Mouse (Mus musculus): ENCODE results near the gene Plxna1. TPM values are rescaled to one million over a fixed set of nuclear protein-coding genes. Genes with fewer than 3 reads are reported as not detected.

The Plxna1 gene
- polyA plus RNA-seq, 1 experiment from 2014 or later: 52.3 TPM

DNA sequence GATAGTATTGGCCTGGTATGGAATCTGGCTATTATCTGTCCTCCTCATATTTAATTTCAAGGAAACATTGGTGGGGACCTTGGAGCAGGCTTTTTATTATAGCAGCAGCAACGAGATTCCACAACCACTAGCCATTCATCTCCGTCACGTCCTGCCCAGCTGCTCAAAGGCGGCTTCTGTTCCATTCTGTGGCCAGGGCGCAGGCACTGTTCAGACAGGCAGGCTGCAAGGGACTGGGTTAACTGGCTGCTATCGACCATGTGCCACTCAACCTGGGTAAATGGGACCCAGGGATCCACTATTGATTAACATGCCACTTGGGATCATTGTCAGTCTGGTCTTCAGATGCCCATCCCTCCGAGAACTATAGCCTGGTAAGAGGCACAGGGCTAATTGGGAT lies 27.4 kb upstream of the Plxna1 start:
- no peak for ATAC-seq (ENCODE audit: low FRiP score)
- no peak overlapping the region for H3K9ac ChIP-seq
- no peak overlapping the region for H3K27ac ChIP-seq
- no peaks in the 10 kb centered on the region for H3K36me3 ChIP-seq (replicated peaks)
- 81% methylated on average over 7 of the region's 7 CpGs for WGBS
- H3K4me2 ChIP-seq: no peak overlapping the region
- H3K4me3 ChIP-seq (replicated peaks): no peak overlapping the region
- H3K27me3 ChIP-seq: no peaks in the 10 kb centered on the region
- no peaks in the 10 kb centered on the region for H3K9me3 ChIP-seq
- H3K4me1 ChIP-seq: no peaks in the 10 kb centered on the region

DNA sequence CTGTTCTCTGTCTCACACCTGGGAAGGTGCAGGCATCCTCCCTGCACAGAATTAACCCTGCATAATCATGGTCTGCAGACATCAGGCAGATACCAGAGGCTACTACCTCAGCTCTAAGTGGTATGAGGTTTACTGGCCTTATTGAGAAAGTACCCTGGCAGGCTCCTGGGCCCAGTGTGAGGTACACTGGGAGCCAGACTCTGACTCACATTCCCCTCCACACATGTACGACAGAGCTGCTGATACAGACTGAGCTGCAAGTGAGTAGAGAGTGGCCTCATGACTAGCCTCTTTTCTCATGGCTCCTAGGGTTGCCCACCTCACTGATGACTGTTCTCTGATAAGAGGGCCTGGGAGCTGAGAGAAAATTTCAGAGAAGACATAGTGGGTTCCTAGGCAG lies 24.5 kb upstream of the Plxna1 start:
- no peak for ATAC-seq (ENCODE audit: low FRiP score)
- Histone ChIP-seq H3K9ac (no peak overlapping the region), H3K9me3 (no peaks in the 10 kb centered on the region), H3K36me3 (replicated peaks) (no peaks in the 10 kb centered on the region), H3K4me2 (no peak overlapping the region), H3K4me1 (peaks cover 4% of the 10 kb centered on the region; the same call in 1 of the 2 replicates), H3K27ac (no peak overlapping the region), H3K27me3 (no peaks in the 10 kb centered on the region), H3K4me3 (replicated peaks) (no peak overlapping the region)
- WGBS: 85% methylated on average over 1 of the region's 1 CpGs

DNA sequence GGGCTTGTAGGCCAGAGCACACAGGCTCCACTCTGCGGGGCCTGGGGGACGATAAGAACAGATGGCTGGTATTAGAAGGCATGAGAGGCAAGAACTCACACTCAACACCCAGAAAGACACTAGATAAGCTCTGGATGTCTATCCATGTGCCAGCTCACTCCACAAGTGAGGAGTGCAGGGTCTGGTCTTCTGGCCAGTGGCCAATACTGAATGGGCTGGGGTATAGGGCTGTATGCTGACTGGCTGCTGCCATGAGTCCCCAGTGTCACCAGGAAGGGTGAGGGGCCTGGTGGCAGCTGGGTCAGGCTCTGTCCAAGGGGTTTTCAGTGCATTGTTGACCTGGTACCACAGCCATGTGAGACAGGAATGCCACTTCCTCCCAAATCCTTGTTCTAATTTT lies 22.3 kb upstream of the Plxna1 start:
- H3K27me3 ChIP-seq: no peaks in the 10 kb centered on the region
- no peaks in the 10 kb centered on the region for H3K36me3 ChIP-seq (replicated peaks)
- H3K9ac ChIP-seq: no peak overlapping the region
- no peak overlapping the region for H3K27ac ChIP-seq
- peaks cover 5% of the 10 kb centered on the region; the same call in 1 of the 2 replicates for H3K4me1 ChIP-seq
- no peak for ATAC-seq (ENCODE audit: low FRiP score)
- WGBS: 96% methylated on average over 2 of the region's 2 CpGs
- no peaks in the 10 kb centered on the region for H3K9me3 ChIP-seq
- no peak overlapping the region for H3K4me2 ChIP-seq
- H3K4me3 ChIP-seq (replicated peaks): no peak overlapping the region

DNA sequence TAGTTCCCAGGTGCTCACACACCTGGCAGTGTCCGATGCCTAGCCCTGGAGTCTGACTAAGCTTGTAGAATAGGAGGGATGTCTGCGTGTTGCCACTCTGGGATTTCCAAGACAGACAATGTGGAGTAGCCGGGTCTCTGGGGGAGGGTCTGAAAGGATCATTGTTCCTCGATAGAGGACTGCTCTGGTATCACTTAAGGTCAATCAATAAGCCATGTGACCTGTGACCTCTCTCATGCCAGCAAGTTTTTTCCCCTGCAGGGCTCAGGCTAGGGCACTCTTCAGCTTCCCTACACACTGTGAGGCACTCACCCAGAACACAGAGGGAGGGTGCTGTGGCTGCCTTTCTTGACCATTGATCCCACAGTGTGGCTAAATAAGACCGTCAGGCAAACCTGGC lies 19.4 kb upstream of the Plxna1 start:
- no peak for ATAC-seq (ENCODE audit: low FRiP score)
- Histone ChIP-seq H3K27ac (no peak overlapping the region), H3K4me3 (replicated peaks) (no peak overlapping the region), H3K27me3 (no peaks in the 10 kb centered on the region), H3K4me2 (no peak overlapping the region), H3K4me1 (peaks cover 5% of the 10 kb centered on the region; the same call in 1 of the 2 replicates), H3K36me3 (replicated peaks) (no peaks in the 10 kb centered on the region), H3K9me3 (no peaks in the 10 kb centered on the region), H3K9ac (no peak overlapping the region)
- 11% methylated on average over 5 of the region's 5 CpGs for WGBS

DNA sequence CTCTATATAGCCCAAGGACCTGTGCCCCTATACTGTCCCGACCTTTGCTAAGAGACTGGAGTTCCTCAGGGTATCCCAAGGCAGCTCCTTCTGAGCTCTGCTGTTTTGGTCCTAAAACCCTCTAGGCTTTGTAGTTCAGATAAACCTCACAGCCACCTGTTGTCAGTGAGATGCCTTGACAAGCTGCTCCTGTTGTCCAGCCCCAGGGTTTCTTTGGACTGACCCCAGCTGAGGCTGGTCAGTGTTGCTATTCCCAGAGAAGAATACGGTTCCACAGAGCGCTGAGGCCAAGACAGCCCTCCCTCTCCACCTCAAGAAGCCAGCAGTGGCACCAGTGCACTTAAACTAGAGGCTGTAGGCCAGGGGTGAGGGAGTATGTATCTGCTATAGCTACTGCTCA lies 18.8 kb upstream of the Plxna1 start:
- Histone ChIP-seq H3K36me3 (replicated peaks) (no peaks in the 10 kb centered on the region), H3K4me1 (peaks cover 5% of the 10 kb centered on the region; the same call in 1 of the 2 replicates), H3K9ac (no peak overlapping the region), H3K4me3 (replicated peaks) (no peak overlapping the region), H3K27ac (no peak overlapping the region), H3K9me3 (no peaks in the 10 kb centered on the region), H3K4me2 (no peak overlapping the region), H3K27me3 (no peaks in the 10 kb centered on the region)
- 38% methylated on average over 3 of the region's 3 CpGs for WGBS
- no peak for ATAC-seq (ENCODE audit: low FRiP score)

DNA sequence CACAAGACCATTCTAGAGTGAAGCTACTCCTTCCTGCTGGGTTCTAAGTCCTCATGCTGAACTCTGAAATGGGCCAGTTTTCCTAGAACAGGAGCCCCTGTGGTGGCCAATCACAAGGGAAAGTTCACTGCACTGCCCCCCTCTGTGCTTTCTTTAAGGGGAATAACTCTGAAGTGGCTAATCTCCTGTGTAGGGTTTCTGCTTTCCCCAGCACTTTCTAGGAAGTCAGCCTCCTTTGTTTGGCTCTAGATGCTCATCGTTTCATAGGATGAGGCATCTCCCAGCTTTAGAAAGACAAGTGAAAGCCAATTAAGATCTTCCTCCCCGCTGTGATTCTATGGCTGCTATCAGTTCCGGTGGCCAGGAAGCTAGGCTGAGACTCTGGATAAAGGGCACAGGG lies 18.3 kb upstream of the Plxna1 start:
- no peak overlapping the region for H3K4me2 ChIP-seq
- H3K9me3 ChIP-seq: no peaks in the 10 kb centered on the region
- peaks cover 5% of the 10 kb centered on the region; the same call in 1 of the 2 replicates for H3K4me1 ChIP-seq
- no peaks in the 10 kb centered on the region for H3K36me3 ChIP-seq (replicated peaks)
- H3K27ac ChIP-seq: no peak overlapping the region
- no peak overlapping the region for H3K9ac ChIP-seq
- 13% methylated on average over 3 of the region's 3 CpGs for WGBS
- ATAC-seq (ENCODE audit: low FRiP score): no peak
- no peaks in the 10 kb centered on the region for H3K27me3 ChIP-seq
- no peak overlapping the region for H3K4me3 ChIP-seq (replicated peaks)

DNA sequence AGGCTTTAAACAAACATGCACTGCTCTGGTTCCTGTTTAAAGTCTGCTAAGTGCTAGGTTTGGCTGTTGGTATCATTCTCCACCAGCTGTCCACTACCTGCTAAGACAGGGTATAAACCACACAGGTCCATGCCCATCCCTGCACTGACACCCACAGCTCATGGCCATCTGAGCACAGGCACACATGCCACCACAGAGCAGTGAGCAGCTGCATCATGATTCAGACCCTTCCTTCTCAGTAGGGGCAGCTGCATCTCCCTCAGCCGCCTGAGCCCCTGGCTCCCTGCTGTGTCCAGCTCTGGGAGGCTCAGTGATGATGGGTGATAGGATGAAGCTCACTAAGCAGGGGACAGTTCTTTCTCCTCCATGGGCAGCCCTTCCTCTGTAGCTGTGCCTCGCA lies 15.8 kb upstream of the Plxna1 start:
- Histone ChIP-seq H3K4me2 (no peak overlapping the region), H3K9ac (no peak overlapping the region), H3K4me1 (peaks cover 5% of the 10 kb centered on the region; the same call in 1 of the 2 replicates), H3K9me3 (no peaks in the 10 kb centered on the region), H3K36me3 (replicated peaks) (no peaks in the 10 kb centered on the region), H3K4me3 (replicated peaks) (no peak overlapping the region), H3K27me3 (no peaks in the 10 kb centered on the region), H3K27ac (no peak overlapping the region)
- ATAC-seq (ENCODE audit: low FRiP score): no peak
- WGBS: 85% methylated on average over 2 of the region's 2 CpGs

DNA sequence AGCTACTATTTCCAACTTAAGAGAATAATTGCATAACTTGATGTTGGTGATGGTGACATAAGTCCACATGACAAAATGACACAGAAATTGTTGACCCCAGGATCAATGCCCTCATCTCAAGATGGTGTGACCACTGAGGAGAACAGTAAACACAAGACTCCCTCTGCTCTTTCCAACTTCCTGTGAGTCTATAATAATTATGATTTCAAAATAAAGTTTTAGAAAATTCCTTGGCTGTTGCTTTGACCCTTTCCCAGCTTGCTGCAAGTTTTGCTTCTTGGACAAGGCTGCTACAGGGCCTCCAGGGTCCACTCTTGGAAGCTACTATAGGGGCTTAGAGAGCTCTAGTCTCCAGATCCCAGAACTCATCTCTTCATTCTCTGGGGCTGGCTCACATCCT lies 6.4 kb upstream of the Plxna1 start:
- ATAC-seq (ENCODE audit: low FRiP score): no peak
- Histone ChIP-seq H3K9me3 (0 out of 2 replicates have a peak, but pooled peaks cover 6% of the 10 kb centered on the region), H3K4me1 (no peaks in the 10 kb centered on the region), H3K4me3 (replicated peaks) (no peak overlapping the region), H3K27ac (no peak overlapping the region), H3K36me3 (replicated peaks) (no peaks in the 10 kb centered on the region), H3K4me2 (no peak overlapping the region), H3K27me3 (peaks cover 11% of the 10 kb centered on the region), H3K9ac (no peak overlapping the region)

DNA sequence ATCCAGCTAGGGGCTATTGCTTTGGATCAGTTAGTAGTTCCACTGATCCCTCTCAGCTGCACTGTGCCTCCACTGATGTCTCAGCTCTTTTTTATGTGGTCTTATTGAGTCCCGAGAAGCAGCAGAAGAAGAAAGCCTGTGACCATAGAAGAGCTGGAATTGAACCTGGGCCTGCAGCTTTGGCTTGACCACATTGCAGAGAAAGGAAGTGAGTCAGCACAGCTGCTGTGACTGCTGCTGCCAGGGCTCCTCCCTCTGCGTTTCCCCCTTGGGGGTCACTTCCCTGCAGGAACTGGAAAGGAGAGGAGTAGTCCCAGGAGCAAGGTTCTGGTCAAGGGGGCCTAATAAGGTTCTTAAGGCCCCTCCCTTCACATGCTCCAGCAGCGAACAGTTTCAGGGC lies 1.9 kb upstream of the Plxna1 start:
- H3K4me3 ChIP-seq (replicated peaks): no peak overlapping the region
- peaks cover 19% of the 10 kb centered on the region for H3K27me3 ChIP-seq
- H3K9me3 ChIP-seq: 0 out of 2 replicates have a peak, but pooled peaks cover 6% of the 10 kb centered on the region
- H3K4me1 ChIP-seq: peaks cover 31% of the 10 kb centered on the region
- no peak for ATAC-seq (ENCODE audit: low FRiP score)
- no peak overlapping the region for H3K4me2 ChIP-seq
- no peak overlapping the region for H3K27ac ChIP-seq
- H3K9ac ChIP-seq: no peak overlapping the region
- 64% methylated on average over 3 of the region's 3 CpGs for WGBS
- no peaks in the 10 kb centered on the region for H3K36me3 ChIP-seq (replicated peaks)

DNA sequence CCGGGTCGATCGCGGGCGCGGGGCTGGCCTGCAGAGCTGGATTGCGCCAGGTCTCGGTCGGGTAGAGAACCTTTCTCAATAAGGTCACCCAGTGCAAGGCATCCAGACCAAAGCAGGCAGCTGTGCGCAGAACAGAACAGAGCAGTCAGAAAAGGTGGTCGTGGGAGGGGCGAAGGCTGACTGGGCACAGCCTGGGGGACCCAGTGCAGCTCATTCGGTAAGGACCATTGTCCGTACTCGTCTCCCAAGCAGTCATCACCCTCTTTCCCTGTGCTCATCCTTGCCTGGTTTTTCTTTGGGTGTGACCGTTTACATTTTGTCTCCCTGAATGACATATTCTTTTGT lies 659 bp upstream of the Plxna1 start:
- Histone ChIP-seq H3K27me3 (peaks cover 19% of the 10 kb centered on the region), H3K9me3 (0 out of 2 replicates have a peak, but pooled peaks cover 6% of the 10 kb centered on the region), H3K27ac (no peak overlapping the region), H3K9ac (peak overlapping the region; percentile 47), H3K4me3 (replicated peaks) (peak overlapping the region; percentile 88), H3K4me1 (peaks cover 44% of the 10 kb centered on the region), H3K36me3 (replicated peaks) (no peaks in the 10 kb centered on the region; the same call in 1 of the 2 replicates), H3K4me2 (peak overlapping the region; percentile 77)
- ATAC-seq (ENCODE audit: low FRiP score): no peak
- WGBS: 4% methylated on average over 16 of the region's 16 CpGs

DNA sequence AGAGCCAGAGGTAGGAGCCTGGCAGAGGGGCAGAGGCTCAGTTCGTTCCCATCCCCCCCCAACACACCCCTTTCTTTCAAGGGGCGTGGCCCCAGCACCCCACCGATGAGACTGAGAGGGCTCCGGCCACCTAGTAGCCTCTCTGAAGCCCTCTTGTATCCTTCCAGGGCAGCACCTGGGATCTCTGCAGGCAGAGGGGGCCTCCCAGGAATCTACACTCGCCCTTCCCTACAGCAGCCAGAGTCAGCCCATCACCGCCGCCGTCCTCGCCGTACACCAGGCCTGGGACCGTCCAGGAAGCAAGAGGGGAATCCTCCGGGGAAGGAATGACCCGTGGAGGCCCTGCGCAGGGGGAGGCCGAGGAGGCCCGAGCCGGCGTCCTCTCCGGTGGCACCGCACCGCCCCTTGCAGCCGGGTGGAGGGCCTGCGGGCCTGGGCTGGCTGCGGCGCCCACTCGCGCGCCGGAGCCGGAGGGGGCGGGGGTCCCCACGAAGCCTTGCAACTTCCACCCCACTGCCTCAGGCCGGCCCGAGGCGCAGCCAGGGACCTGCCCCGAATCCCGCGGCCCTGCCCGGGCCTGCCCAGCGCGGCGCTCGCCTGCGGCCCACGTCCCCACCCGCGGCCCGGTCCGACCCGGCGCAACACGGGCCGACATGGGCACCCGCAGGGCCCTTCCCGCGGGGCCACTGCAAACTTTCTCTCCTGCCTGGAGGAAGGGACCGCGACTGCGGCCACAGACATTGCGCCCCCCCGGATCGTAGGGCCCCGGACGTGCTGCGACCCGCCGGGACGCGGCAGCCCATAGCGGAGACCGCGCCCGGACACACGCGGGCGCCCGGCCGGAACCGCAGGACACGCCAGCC lies 771 bp downstream of the Plxna1 start:
- ATAC-seq (ENCODE audit: low FRiP score): peak; percentile 28
- Histone ChIP-seq H3K4me3 (replicated peaks) (peak overlapping the region; percentile 88), H3K4me2 (peak overlapping the region; percentile 77), H3K9ac (peak overlapping the region; percentile 99), H3K27me3 (peaks cover 19% of the 10 kb centered on the region), H3K27ac (peak overlapping the region; percentile 84), H3K4me1 (peaks cover 57% of the 10 kb centered on the region), H3K9me3 (no peaks in the 10 kb centered on the region), H3K36me3 (replicated peaks) (peaks cover 9% of the 10 kb centered on the region)
- under 1% methylated on average over 80 of the region's 80 CpGs for WGBS

DNA sequence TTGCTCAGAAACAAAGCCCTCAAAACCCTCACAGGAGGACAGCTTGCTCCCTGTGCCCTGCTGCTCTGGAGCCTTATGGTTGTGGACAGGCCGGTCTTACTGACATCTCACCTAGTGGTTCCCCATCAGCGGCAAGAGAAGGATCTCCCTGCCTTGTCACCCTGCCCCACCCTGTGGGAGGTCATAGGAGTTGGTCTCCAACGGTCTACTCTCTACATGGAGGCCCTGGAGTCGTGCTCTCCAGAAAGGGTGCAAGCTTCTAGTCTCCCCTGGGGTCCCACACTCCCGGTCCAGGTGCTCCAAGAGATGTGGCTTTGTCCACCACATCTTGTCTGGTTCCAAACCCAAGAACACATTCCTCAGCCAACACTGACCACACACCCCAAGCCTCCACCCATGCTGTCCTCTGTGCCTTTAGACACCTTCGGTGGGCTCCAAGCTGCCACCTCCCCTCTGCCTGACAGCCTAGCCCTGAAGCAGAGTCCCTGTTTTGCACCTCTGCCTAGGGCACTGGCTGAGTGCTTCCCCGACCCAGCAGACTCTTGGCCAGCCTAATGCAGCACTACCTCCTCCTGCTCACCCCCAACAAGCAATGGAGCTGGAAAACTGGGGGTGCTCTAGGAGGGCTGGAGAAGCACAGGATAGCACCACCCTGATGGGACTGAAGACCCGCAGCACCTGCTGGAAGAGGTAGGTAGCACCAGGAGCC lies 1.6 kb downstream of the Plxna1 start:
- 48% methylated on average over 8 of the region's 8 CpGs for WGBS
- Histone ChIP-seq H3K27ac (peak overlapping the region; percentile 84), H3K9me3 (no peaks in the 10 kb centered on the region), H3K27me3 (peaks cover 19% of the 10 kb centered on the region), H3K9ac (peak overlapping the region; percentile 99), H3K4me1 (peaks cover 65% of the 10 kb centered on the region), H3K36me3 (replicated peaks) (peaks cover 17% of the 10 kb centered on the region), H3K4me3 (replicated peaks) (peak overlapping the region; percentile 88), H3K4me2 (peak overlapping the region; percentile 77)
- no peak for ATAC-seq (ENCODE audit: low FRiP score)
